Mouse (Mus musculus) v-Abl transformed pro-B cells (cell line): ENCODE measurements around the gene Gnai2.

Experiments used
- in situ Hi-C, 2 experiments: fragments of 400-800 bp; cut with MboI; formaldehyde crosslinking; loops; one replicate each; pipeline ENCODE4 v1.15.1; 2025; ENCODE audit not compliant: unreplicated experiment in 2 of 2

Gnai2 gene

DNA sequence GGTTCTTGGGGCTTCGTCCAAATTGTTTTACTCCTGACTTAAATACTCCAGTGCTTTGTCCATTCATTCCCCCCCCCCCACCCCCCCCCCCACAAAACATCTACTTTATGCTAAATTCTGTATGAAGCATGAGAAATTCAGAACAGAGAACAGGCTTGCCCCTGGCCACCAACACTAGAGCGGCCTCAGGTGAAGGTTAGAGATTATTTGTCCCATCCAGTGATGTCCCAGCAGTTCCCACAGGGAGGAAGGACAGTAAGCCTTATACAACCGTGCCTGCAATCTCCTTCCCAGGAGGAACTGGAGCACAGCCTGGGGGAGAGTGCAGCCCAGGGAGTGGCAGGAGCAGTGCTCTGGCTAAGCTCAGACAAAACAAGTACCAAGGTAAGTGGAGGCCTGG is 56.6 kb downstream of the Gnai2 start, which contains the start of gene Naa80:
Naa80 (plus strand) TSS at position 301 of the 400 bp plus-strand sequence.
- in situ Hi-C loops: no loop called here

- in situ Hi-C loops: no loop called here
Observed at GRCm38 (mm10) chr9:107577871-107578270, 57.3 kb downstream of the Gnai2 start.

- in situ Hi-C loops: no loop called here
Observed at GRCm38 (mm10) chr9:107576357-107577107, 58.6 kb downstream of the Gnai2 start, which contains the start of gene Hyal1. Gene Hyal1 (plus strand): TSS chr9:107576927.

GRCm38 (mm10) chr9:107575579-107576356 is 59.4 kb downstream of the Gnai2 start:
- in situ Hi-C loops: no loop called here

GRCm38 (mm10) chr9:107573774-107574173 is 61.4 kb downstream of the Gnai2 start:
- in situ Hi-C loops: loop anchor here in 1 of 2 experiments (25.0 kb wide), 1 partner anchor 1386 kb away; the partner anchor contains the start of gene Ppm1m

DNA sequence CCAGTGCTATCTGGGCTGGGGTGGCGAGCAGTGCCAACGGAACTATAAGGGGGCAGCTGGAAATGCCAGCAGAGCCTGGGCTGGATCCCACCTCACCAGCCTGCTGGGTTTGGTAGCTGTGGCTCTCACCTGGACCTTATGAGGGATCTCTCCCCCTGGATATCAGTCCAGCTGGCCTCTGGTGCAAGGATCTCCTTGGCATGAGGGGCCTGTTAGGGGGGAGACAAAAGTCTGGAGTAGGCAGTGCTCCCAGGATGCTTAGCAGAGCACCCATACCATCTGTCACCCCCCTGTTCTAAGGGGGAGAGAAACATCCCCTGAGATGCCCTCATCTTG is 62.9 kb downstream of the Gnai2 start:
- in situ Hi-C loops: loop anchor here in 1 of 2 experiments (25.0 kb wide), 1 partner anchor 1385 kb away; the partner anchor contains the start of gene Ppm1m

- in situ Hi-C loops: loop anchor here in 1 of 2 experiments (25.0 kb wide), 1 partner anchor 1384 kb away; the partner anchor contains the start of gene Ppm1m
Observed at GRCm38 (mm10) chr9:107571534-107572326, 63.4 kb downstream of the Gnai2 start.

DNA sequence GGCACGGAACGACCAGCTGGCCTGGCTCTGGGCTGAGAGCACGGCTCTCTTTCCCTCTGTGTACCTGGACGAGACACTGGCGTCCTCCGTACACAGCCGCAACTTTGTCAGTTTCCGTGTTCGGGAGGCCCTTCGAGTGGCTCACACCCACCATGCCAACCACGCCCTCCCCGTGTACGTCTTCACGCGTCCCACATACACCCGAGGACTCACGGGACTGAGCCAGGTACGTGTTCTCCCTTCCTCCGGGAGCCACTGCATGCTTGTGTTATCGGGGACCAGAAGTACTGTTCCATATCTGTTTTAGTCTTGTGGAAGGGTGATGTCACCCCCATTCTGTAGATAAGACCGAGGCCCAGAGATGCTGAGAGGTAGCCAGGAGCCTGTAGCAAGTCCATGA is 64.3 kb downstream of the Gnai2 start:
- in situ Hi-C loops: loop anchor here in 1 of 2 experiments (25.0 kb wide), 1 partner anchor 1384 kb away; the partner anchor contains the start of gene Ppm1m

DNA sequence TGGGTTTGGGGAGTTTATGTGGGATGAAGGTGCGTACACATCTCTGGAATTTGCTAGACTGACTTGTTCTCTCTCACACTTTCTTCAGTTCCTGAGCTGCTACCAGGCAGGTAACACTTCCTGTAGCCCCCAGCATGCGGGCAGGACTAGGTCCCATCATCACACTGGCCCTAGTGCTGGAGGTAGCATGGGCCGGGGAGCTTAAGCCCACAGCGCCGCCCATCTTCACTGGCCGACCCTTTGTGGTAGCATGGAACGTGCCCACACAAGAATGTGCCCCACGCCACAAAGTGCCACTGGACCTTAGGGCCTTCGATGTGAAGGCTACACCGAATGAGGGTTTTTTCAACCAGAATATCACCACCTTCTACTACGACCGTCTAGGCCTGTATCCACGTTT is 65.2 kb downstream of the Gnai2 start:
- in situ Hi-C loops: loop anchor here in 1 of 2 experiments (25.0 kb wide), 1 partner anchor 1383 kb away; the partner anchor contains the start of gene Ppm1m

DNA sequence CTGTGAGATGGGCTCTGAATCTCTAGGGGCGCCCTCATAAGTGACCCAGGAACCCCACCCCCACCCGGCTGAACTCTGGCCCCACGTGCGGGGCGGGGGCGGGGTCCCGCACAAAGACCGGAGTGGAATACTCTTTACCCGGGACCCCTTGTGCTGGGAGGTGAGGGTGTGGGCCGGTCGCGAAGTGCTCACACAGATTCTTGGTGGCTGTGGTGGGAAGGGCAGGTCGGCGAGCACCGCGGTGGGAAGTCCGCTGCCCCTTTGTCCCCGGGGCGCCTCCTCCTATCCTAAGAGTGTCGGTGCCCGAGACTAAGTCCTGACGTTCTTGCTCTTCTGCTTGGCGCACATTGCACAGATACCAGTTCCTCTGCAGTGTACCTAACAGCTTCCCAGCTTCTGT is 65.9 kb downstream of the Gnai2 start:
- in situ Hi-C loops: loop anchor here in 1 of 2 experiments (25.0 kb wide), 1 partner anchor 1382 kb away; the partner anchor contains the start of gene Ppm1m

DNA sequence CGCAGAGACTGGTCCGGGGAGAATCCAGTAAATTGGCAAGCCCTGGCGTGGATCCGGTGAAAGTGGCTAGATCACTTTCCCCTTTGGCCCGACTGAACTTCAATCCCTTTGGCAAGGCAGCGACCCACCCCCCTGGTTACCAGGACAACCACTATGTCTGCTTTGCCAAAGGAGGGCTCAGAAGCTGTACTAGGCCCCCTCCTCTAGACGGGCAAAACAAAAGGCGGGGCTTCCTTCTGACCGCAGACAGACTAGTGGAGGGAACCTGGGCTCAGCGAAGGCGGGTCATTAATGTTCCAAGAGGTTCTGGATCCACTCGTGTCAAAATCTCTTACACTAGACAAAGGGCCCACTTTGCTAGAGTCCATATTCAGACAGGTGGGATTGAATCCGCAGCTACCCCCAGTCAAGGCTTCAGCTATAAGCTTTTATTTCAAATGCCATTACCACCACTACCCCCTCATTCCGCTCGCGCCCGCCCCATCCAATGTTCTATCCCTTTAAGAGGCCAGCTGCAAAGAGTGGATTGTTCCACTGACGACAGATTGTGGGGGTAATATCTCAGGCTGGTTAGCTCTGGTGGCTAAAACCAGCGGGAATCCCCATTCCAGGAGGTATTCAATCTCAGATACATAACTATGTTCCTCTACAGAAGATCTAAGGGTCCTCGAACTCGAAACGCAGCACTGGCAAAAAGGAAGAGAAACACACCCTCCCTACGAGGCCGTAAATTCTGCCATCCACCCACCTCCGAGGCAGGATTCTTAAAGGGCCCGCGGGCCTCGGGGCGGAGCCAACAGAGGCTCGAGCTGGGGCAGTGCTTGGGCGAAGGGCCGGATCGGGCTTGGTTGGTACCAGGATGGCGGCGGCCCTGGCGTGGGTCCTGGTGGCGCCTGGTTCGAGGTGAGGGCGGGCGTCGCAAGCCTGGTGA is 66.6 kb downstream of the Gnai2 start:
- in situ Hi-C loops: loop anchor here in 1 of 2 experiments (25.0 kb wide), 1 partner anchor 1381 kb away; the partner anchor contains the start of gene Ppm1m

DNA sequence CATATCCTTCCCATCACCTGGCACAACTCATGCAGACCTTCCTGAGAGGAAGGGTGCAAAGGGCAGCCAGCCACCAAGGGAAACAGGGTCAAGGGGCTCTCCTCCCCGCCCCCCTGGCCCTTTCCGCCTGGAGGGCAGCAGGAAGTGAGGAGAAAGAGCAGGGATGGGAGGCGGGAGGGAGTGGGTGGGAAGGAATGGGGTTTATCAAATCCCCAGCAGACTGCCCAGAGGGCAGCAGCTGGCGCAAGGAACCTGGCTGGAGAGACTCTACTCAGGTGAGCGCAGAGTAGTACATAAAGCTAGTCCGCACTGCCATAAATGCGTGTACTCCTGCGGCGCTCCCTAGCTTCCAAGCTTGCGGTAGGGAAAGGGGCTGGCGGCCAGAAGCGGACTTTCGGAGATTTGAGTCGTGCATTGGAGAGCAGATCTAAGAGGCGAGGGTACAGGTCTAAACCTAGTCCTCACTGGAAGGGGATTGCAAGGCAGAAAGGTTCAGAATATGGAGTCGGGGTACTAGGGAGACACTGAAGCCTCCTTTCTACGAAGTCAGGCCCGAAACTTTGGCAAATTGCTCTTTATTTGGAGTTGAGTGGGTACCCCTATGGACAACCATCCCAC is 67.4 kb downstream of the Gnai2 start, which contains the start of gene Hyal2:
Hyal2 (plus strand) TSS at position 244 of the 618 bp plus-strand sequence.
- in situ Hi-C loops: loop anchor here in 1 of 2 experiments (25.0 kb wide), 1 partner anchor 1381 kb away; the partner anchor contains the start of gene Ppm1m

DNA sequence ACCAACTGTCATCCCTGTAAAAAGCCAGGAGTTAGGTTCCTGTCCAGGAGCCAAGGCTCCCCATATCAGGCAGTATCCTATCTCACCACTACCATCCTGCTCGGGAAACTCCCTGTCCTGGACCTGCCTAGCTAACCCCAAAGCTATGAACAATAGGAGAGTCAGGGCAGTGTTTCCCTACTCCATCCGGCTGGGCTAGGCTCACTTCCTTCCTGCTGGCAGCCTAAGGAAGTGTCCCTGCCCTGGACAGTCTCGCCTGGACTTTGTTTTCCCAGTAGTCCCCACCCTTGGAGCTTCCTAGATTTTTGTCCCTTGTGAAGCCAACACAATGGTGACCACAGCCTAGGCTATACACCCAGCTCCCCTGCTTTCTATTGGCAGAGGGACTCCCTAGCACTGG is 68.3 kb downstream of the Gnai2 start:
- in situ Hi-C loops: loop anchor here in 1 of 2 experiments (25.0 kb wide), 1 partner anchor 1380 kb away; the partner anchor contains the start of gene Ppm1m

DNA sequence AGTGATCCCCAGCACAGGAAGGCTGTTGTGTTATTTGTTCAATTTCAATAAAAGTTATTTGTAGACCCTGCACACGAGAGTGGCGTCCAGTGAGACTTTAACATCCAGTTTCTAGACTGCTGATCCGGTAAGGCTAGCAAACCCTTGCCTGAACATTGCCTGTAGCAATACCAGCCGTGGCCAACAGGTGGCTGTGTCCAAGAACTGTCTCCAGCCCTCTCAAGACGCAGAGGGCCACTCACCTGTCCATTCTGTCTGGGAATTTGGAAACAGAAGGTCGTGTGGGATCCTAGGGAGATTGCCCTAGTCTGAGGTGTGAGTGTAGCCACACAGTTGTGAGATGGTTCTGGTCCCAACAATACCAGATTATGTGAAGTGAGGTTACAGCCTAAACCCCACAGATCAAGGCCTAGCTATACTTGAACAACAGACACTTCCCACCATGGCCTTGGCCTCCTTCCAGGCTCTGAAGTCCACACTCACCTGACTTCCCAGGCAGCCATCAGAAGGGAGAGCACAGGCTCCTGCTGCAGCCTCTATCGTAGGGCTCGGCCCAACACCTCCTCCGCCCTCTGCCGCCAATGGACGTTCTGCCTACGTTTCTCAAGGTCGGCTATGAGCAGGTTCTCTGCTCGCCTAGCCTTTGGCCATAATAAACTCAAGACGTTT is 69.0 kb downstream of the Gnai2 start:
- in situ Hi-C loops: loop anchor here in 1 of 2 experiments (25.0 kb wide), 1 partner anchor 1379 kb away; the partner anchor contains the start of gene Ppm1m

GRCm38 (mm10) chr9:107565556-107565955 is 69.6 kb downstream of the Gnai2 start:
- in situ Hi-C loops: loop anchor here in 1 of 2 experiments (25.0 kb wide), 1 partner anchor 1378 kb away; the partner anchor contains the start of gene Ppm1m
